Comparison of ENCODE assay signal across 9 mouse cellular contexts in the genomic region with DNA sequence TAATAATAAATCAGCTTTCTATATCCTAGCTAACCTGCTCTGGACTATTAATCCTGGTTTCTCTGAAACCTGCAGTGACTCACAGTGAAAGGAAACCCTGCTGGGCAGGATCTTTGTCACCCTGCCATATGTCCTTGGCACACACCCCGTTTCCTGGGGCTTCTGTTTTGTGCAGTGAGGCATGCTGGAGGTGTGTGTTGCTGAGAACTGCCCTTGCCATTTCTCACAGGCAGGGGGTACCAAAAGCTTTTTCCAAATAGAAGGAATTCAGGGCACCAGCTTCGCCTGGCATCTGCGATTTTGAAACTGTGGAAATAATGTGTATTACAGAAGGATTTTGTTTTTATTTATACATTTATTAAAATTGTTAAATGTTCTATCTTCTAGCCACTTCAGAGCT. TPM values are rescaled to one million over a fixed set of nuclear protein-coding genes. Genes with fewer than 3 reads are reported as not detected.
DNase-seq lines count a peak whose midpoint lies in the region; ATAC-seq and TF ChIP-seq lines count a peak whose summit lies in the region.
"Had no signal": no experiment of that assay in that cellular context is flagged by ENCODE, and none has a peak within 500 bp of the region (broad histone marks: within the 10 kb centered on the region; RNA-seq: fewer than 3 reads in every experiment).

No protein-coding gene starts in this region.

- peak; percentile 46 for TF ChIP-seq EP300 in stomach, postnatal 0 days (optimal IDR thresholded peaks at IDR 0.05)
- no peak for TF ChIP-seq EP300 in liver, postnatal 0 days (IDR thresholded peaks at IDR 0.05; ENCODE audit: low read depth)

- no peaks in the 10 kb centered on the region for H3K9me3 ChIP-seq in hindbrain, embryonic 15.5 days
- no peaks in the 10 kb centered on the region for H3K9me3 ChIP-seq in hindbrain, embryonic 12.5 days (replicated peaks)
- no peaks in the 10 kb centered on the region for H3K9me3 ChIP-seq in stomach, postnatal 0 days (ENCODE audit: control insufficient read depth, low read length)
- H3K9me3 ChIP-seq in liver, postnatal 0 days (ENCODE audit: low read length) = no peaks in the 10 kb centered on the region

- 0 out of 2 replicates have a peak, but pooled peaks cover 4% of the 10 kb centered on the region for H3K4me1 ChIP-seq in hindbrain, embryonic 15.5 days (replicated peaks)
- no peaks in the 10 kb centered on the region for H3K4me1 ChIP-seq in hindbrain, embryonic 12.5 days
- no peaks in the 10 kb centered on the region for H3K4me1 ChIP-seq in stomach, postnatal 0 days (replicated peaks; ENCODE audit: control insufficient read depth, insufficient read depth)
- no peaks in the 10 kb centered on the region for H3K4me1 ChIP-seq in liver, postnatal 0 days (ENCODE audit: insufficient read depth)

- no peak overlapping the region for H3K27ac ChIP-seq in hindbrain, embryonic 15.5 days (replicated peaks)
- H3K27ac ChIP-seq in hindbrain, embryonic 12.5 days = no peak overlapping the region
- H3K27ac ChIP-seq in stomach, postnatal 0 days (replicated peaks) = no peak overlapping the region
- no peak overlapping the region for H3K27ac ChIP-seq in liver, postnatal 0 days (ENCODE audit: low read depth)

- no peak overlapping the region for H3K4me3 ChIP-seq in hindbrain, embryonic 15.5 days
- no peak overlapping the region for H3K4me3 ChIP-seq in hindbrain, embryonic 12.5 days
- no peak overlapping the region for H3K4me3 ChIP-seq in stomach, postnatal 0 days (ENCODE audit: low read depth, low read length)
- H3K4me3 ChIP-seq in liver, postnatal 0 days (ENCODE audit: low read depth, low read length) = no peak overlapping the region
- H3K4me3 ChIP-seq: erythroblast, embryonic 14.5 days had no signal

- no peak overlapping the region for H3K4me2 ChIP-seq in hindbrain, embryonic 15.5 days
- no peak overlapping the region for H3K4me2 ChIP-seq in hindbrain, embryonic 12.5 days (replicated peaks)
- H3K4me2 ChIP-seq in stomach, postnatal 0 days (replicated peaks; ENCODE audit: low read depth) = no peak overlapping the region
- no peak overlapping the region for H3K4me2 ChIP-seq in liver, postnatal 0 days (ENCODE audit: low read depth, low read length)

- DNase-seq in right cerebral cortex, postnatal 4 days = peak; percentile 46
- DNase-seq in right cerebral cortex, adult 18-20 months = no peak
- peak; percentile 100 for DNase-seq in cerebellum, adult 9-10 months
- DNase-seq in stomach, postnatal 0 days (ENCODE audit: low spot score) = peak; percentile 35
- no peak for DNase-seq in natural killer cell, adult 2 months (ENCODE audit: low spot score in 2 of 2)
- DNase-seq in liver, postnatal 0 days = no peak

- TF ChIP-seq CTCF in stomach, postnatal 0 days (IDR thresholded peaks at IDR 0.05; ENCODE audit: low read depth) = peak; percentile 41
- TF ChIP-seq CTCF in liver, postnatal 0 days (IDR thresholded peaks at IDR 0.05; ENCODE audit: low read depth) = no peak

- H3K9ac ChIP-seq in hindbrain, embryonic 15.5 days = no peak overlapping the region
- no peak overlapping the region for H3K9ac ChIP-seq in hindbrain, embryonic 12.5 days
- H3K9ac ChIP-seq in stomach, postnatal 0 days (ENCODE audit: low read length) = no peak overlapping the region
- H3K9ac ChIP-seq in liver, postnatal 0 days (replicated peaks) = no peak overlapping the region

- H3K27me3 ChIP-seq in hindbrain, embryonic 15.5 days = no peaks in the 10 kb centered on the region
- no peaks in the 10 kb centered on the region for H3K27me3 ChIP-seq in hindbrain, embryonic 12.5 days
- no peaks in the 10 kb centered on the region for H3K27me3 ChIP-seq in stomach, postnatal 0 days (ENCODE audit: control insufficient read depth, insufficient read depth, low read length)
- H3K27me3 ChIP-seq in liver, postnatal 0 days (ENCODE audit: insufficient read depth, low read length) = no peaks in the 10 kb centered on the region

- ATAC-seq in hindbrain, embryonic 15.5 days (ENCODE audit: low FRiP score, low read depth) = peak; percentile 65; the same call in 1 of the 2 replicates
- ATAC-seq in hindbrain, embryonic 12.5 days (ENCODE audit: low FRiP score) = no peak
- ATAC-seq in stomach, postnatal 0 days (ENCODE audit: low FRiP score, low TSS enrichment) = peak; percentile 45; the same call in 1 of the 2 replicates
- ATAC-seq in liver, postnatal 0 days = no peak

- 47% methylated on average over 3 of the region's 3 CpGs for WGBS in hindbrain, embryonic 15.5 days
- 56% methylated on average over 3 of the region's 3 CpGs for WGBS in hindbrain, embryonic 12.5 days
- 65% methylated on average over 3 of the region's 3 CpGs for WGBS in stomach, postnatal 0 days
- 73% methylated on average over 3 of the region's 3 CpGs for WGBS in liver, postnatal 0 days (ENCODE audit: insufficient replicate concordance)

- no peaks in the 10 kb centered on the region for H3K36me3 ChIP-seq in hindbrain, embryonic 15.5 days
- no peaks in the 10 kb centered on the region for H3K36me3 ChIP-seq in hindbrain, embryonic 12.5 days
- no peaks in the 10 kb centered on the region for H3K36me3 ChIP-seq in stomach, postnatal 0 days (ENCODE audit: control insufficient read depth, insufficient read depth, low read length)
- H3K36me3 ChIP-seq in liver, postnatal 0 days (replicated peaks; ENCODE audit: insufficient read depth, low read length) = no peaks in the 10 kb centered on the region

RNA-seq across cellular contexts. Expression of gene Rapgef4, which starts 40.8 kb away (rescaled TPM):
- polyA plus RNA-seq in hindbrain, embryonic 15.5 days (2015; fragmentation: Nextera tagmentation; extraction: Ambion mirVana) = 33.9 and 34.2 TPM in 2 replicates
- 4.9 and 5.6 TPM in 2 replicates for polyA plus RNA-seq in hindbrain, embryonic 12.5 days (2016; fragmentation: Nextera tagmentation; extraction: Ambion mirVana)
- 3.5 and 3.6 TPM in 2 replicates for polyA plus RNA-seq in stomach, postnatal 0 days (2015; fragmentation: Nextera tagmentation; extraction: Ambion mirVana)
- polyA plus RNA-seq in liver, postnatal 0 days (2015; fragmentation: Nextera tagmentation; extraction: Ambion mirVana) = 25.3 and 30.2 TPM in 2 replicates
- polyA plus RNA-seq: erythroblast, embryonic 14.5 days had no signal

Comparison
In these comparisons a context has a peak if more than half of its experiments do, and no peak if none do; other contexts are left out.
1. ATAC-seq: peak in hindbrain, embryonic 15.5 days (single experiment) and stomach, postnatal 0 days (single experiment); none in hindbrain, embryonic 12.5 days (single experiment) and liver, postnatal 0 days (single experiment).
2. DNase-seq: peak in right cerebral cortex, postnatal 4 days (single experiment), cerebellum, adult 9-10 months (single experiment) and stomach, postnatal 0 days (single experiment); none in right cerebral cortex, adult 18-20 months (single experiment), natural killer cell, adult 2 months (0 of 2) and liver, postnatal 0 days (single experiment).